Mouse (Mus musculus): ENCODE results near the gene Setd3. TPM values are rescaled to one million over a fixed set of nuclear protein-coding genes. Genes with fewer than 3 reads are reported as not detected.

Setd3 gene
- polyA plus RNA-seq, 1 experiment from 2014 or later = 89.1 TPM

DNA sequence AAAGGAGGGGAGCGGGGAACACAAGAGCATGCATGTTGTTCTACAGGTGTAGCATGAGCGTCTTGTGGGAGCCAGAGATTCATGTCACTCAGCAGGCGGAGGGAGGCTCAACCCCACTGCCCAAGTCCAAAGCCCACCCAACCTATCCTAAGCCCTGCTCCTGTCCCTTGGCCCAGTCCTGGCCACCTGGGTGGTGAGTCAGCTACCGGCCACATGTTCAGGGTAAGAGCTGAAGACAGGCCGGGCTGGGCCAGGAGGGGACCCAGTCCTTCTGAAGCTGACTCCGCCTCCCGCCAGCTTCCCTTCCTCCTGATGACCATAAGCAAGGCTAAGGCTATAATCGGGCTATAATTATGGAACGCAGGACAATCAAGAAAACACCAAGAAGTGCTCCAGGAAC lies 29.1 kb upstream of the Setd3 start:
- H3K27ac ChIP-seq (ENCODE audit: low read length) = no peak overlapping the region
- peaks cover 14% of the 10 kb centered on the region for H3K36me3 ChIP-seq (ENCODE audit: insufficient read depth, low read length)
- ATAC-seq (ENCODE audit: low FRiP score, low TSS enrichment) = no peak
- no peaks in the 10 kb centered on the region for H3K27me3 ChIP-seq (ENCODE audit: insufficient read depth, low read length)
- H3K9me3 ChIP-seq (ENCODE audit: low read length) = no peaks in the 10 kb centered on the region
- no peak overlapping the region for H3K9ac ChIP-seq (replicated peaks; ENCODE audit: low read length)
- 85% methylated on average over 9 of the region's 9 CpGs for WGBS
- H3K4me2 ChIP-seq (replicated peaks; ENCODE audit: low read depth, low read length) = no peak overlapping the region
- no peak overlapping the region for H3K4me3 ChIP-seq (ENCODE audit: low read length)
- H3K4me1 ChIP-seq (ENCODE audit: insufficient read depth, low read length) = peaks cover 28% of the 10 kb centered on the region

DNA sequence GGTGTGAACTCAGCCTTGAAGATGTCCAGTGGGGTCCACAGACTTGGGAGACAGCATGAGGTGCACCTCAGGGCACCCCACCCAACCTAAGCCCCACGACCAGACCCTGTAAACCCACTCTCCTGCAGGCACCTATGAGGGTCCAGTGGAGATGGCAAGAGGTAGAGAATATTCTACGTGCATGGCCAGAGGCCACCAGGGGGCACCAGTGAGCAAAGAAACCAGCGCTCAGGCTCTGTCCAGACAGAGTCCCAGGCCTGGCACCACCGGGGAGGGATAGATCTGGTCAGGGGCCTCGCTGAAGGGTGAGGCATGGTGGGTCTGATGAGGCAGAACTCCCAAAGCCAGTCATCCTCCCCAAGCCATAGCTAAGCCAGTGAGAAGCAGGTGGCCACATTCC lies 27.5 kb upstream of the Setd3 start:
- Histone ChIP-seq H3K36me3 (ENCODE audit: insufficient read depth, low read length) (peaks cover 28% of the 10 kb centered on the region), H3K27ac (ENCODE audit: low read length) (no peak overlapping the region), H3K4me1 (ENCODE audit: insufficient read depth, low read length) (peaks cover 13% of the 10 kb centered on the region), H3K9ac (replicated peaks; ENCODE audit: low read length) (no peak overlapping the region), H3K4me3 (ENCODE audit: low read length) (no peak overlapping the region), H3K27me3 (ENCODE audit: insufficient read depth, low read length) (no peaks in the 10 kb centered on the region), H3K4me2 (replicated peaks; ENCODE audit: low read depth, low read length) (no peak overlapping the region), H3K9me3 (ENCODE audit: low read length) (no peaks in the 10 kb centered on the region)
- ATAC-seq (ENCODE audit: low FRiP score, low TSS enrichment) = peak; percentile 44
- WGBS = 5% methylated on average over 5 of the region's 5 CpGs

DNA sequence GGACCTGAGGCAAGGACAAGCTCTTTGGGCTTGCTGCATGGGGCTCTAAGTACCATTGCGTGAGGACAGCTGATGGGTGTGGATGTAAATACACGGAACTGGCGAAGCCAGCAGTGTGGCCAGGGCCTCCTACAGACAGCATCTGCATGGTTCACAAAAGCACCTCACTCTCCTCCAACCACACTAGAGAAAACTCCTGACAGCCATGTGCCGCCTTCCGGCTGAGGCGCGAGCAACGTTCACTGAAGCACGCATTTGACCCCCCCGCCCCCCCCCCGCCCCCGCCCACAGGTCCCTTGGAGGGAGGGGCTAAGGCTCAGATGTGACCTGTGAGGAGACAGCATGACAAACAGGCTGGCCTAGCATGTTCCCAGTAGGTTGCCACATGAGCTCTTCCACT lies 25.9 kb upstream of the Setd3 start:
- Histone ChIP-seq H3K4me1 (ENCODE audit: insufficient read depth, low read length) (peaks cover 7% of the 10 kb centered on the region), H3K36me3 (ENCODE audit: insufficient read depth, low read length) (peaks cover 42% of the 10 kb centered on the region), H3K9me3 (ENCODE audit: low read length) (no peaks in the 10 kb centered on the region), H3K9ac (replicated peaks; ENCODE audit: low read length) (no peak overlapping the region), H3K4me3 (ENCODE audit: low read length) (no peak overlapping the region), H3K4me2 (replicated peaks; ENCODE audit: low read depth, low read length) (no peak overlapping the region), H3K27ac (ENCODE audit: low read length) (no peak overlapping the region), H3K27me3 (ENCODE audit: insufficient read depth, low read length) (no peaks in the 10 kb centered on the region)
- 60% methylated on average over 12 of the region's 12 CpGs for WGBS
- no peak for ATAC-seq (ENCODE audit: low FRiP score, low TSS enrichment)

DNA sequence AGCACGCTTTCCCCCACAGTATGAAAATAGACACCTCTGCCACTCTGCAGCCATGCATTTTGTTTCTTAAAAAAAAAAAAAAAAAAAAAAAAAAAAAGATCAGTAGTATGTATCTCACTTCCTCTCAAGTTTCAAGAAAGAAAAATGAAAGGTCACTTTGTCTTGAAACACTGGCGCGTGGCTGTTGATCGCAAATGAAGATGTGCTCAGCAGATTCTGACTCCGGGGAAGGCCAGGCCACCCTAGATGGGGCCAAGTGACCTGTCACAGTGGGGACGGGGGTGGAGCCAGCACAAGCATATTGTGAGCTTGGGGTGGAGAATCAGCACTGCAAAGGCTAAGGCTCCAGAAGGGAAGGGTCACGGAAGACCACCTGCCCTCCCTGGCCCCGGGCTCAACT lies 24.8 kb upstream of the Setd3 start:
- Histone ChIP-seq H3K9me3 (ENCODE audit: low read length) (no peaks in the 10 kb centered on the region), H3K27ac (ENCODE audit: low read length) (no peak overlapping the region), H3K27me3 (ENCODE audit: insufficient read depth, low read length) (no peaks in the 10 kb centered on the region), H3K36me3 (ENCODE audit: insufficient read depth, low read length) (peaks cover 52% of the 10 kb centered on the region), H3K4me3 (ENCODE audit: low read length) (no peak overlapping the region), H3K4me2 (replicated peaks; ENCODE audit: low read depth, low read length) (no peak overlapping the region), H3K9ac (replicated peaks; ENCODE audit: low read length) (no peak overlapping the region), H3K4me1 (ENCODE audit: insufficient read depth, low read length) (peaks cover 1% of the 10 kb centered on the region)
- WGBS = 59% methylated on average over 8 of the region's 8 CpGs
- no peak for ATAC-seq (ENCODE audit: low FRiP score, low TSS enrichment)

DNA sequence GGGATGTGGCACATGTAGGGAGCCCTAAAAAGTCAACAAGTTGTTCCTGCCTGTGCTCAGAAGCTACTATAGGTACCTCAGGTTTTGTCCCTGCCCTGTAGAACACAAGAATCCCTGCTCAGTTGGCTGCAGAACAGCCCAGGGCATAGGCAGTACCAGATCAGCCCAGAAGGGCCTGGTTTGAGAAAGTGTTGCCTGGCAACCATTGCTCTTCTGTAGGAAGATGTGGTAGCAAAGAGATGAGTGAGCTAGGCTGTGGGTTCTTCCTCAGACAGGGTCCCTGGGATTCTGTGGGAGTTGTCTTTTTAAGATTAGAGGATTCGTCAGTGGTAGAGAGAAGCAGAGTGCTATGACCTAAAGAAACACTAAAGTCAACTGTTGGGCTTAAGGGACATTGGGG lies 21.0 kb upstream of the Setd3 start:
- peaks cover 75% of the 10 kb centered on the region for H3K36me3 ChIP-seq (ENCODE audit: insufficient read depth, low read length)
- ATAC-seq (ENCODE audit: low FRiP score, low TSS enrichment) = no peak
- 83% methylated on average over 1 of the region's 1 CpGs for WGBS
- H3K27me3 ChIP-seq (ENCODE audit: insufficient read depth, low read length) = no peaks in the 10 kb centered on the region
- no peak overlapping the region for H3K4me3 ChIP-seq (ENCODE audit: low read length)
- H3K9ac ChIP-seq (replicated peaks; ENCODE audit: low read length) = no peak overlapping the region
- no peak overlapping the region for H3K4me2 ChIP-seq (replicated peaks; ENCODE audit: low read depth, low read length)
- H3K27ac ChIP-seq (ENCODE audit: low read length) = no peak overlapping the region
- no peaks in the 10 kb centered on the region for H3K9me3 ChIP-seq (ENCODE audit: low read length)
- no peaks in the 10 kb centered on the region for H3K4me1 ChIP-seq (ENCODE audit: insufficient read depth, low read length)

DNA sequence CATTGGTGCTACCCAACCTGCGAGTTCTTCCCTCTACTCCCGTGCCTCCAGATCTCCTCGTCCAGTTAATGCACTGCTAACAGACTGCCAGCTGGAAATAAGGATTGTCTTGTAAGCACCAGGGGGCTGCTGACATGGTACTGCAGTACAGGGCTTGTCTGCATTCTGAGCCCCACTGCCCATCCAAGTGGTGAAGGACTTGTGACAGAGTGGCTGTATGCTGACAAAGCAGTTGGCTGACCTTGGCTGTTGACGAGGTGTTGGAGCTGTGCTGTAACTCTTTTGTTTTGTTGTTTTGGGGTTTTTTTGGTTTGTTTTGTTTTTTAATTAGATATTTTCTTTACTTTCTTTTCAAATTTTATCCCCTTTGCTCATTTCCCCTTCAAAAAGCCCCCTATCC lies 19.3 kb upstream of the Setd3 start:
- Histone ChIP-seq H3K9ac (replicated peaks; ENCODE audit: low read length) (no peak overlapping the region), H3K36me3 (ENCODE audit: insufficient read depth, low read length) (peaks cover 83% of the 10 kb centered on the region), H3K27me3 (ENCODE audit: insufficient read depth, low read length) (no peaks in the 10 kb centered on the region), H3K9me3 (ENCODE audit: low read length) (no peaks in the 10 kb centered on the region), H3K27ac (ENCODE audit: low read length) (no peak overlapping the region), H3K4me2 (replicated peaks; ENCODE audit: low read depth, low read length) (no peak overlapping the region), H3K4me3 (ENCODE audit: low read length) (no peak overlapping the region), H3K4me1 (ENCODE audit: insufficient read depth, low read length) (no peaks in the 10 kb centered on the region)
- no peak for ATAC-seq (ENCODE audit: low FRiP score, low TSS enrichment)
- 85% methylated on average over 4 of the region's 4 CpGs for WGBS

DNA sequence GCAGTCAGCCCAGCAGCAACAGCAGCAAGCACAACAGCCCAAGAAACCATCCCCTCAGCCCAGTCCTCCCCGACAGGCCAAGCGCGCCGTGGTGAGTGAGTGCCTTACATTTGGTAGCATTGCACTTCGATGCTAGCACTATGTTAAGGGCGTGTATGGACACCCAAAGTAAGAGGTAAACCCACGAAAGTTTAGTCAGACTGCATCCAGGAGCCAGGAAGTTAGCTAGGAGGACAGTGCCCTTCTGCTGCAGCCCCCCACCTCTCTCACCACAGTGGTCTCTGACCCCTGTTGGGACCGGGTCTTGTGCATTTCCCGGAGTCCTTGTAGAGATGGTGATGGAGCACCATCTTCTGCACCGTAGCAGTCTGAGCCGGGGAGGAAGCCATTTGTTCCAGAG lies 16.6 kb upstream of the Setd3 start:
- Histone ChIP-seq H3K4me1 (ENCODE audit: insufficient read depth, low read length) (no peaks in the 10 kb centered on the region), H3K9me3 (ENCODE audit: low read length) (no peaks in the 10 kb centered on the region), H3K4me3 (ENCODE audit: low read length) (no peak overlapping the region), H3K4me2 (replicated peaks; ENCODE audit: low read depth, low read length) (no peak overlapping the region), H3K27me3 (ENCODE audit: insufficient read depth, low read length) (no peaks in the 10 kb centered on the region), H3K27ac (ENCODE audit: low read length) (no peak overlapping the region), H3K9ac (replicated peaks; ENCODE audit: low read length) (no peak overlapping the region), H3K36me3 (ENCODE audit: insufficient read depth, low read length) (peaks cover 73% of the 10 kb centered on the region)
- no peak for ATAC-seq (ENCODE audit: low FRiP score, low TSS enrichment)
- WGBS = 95% methylated on average over 11 of the region's 11 CpGs

DNA sequence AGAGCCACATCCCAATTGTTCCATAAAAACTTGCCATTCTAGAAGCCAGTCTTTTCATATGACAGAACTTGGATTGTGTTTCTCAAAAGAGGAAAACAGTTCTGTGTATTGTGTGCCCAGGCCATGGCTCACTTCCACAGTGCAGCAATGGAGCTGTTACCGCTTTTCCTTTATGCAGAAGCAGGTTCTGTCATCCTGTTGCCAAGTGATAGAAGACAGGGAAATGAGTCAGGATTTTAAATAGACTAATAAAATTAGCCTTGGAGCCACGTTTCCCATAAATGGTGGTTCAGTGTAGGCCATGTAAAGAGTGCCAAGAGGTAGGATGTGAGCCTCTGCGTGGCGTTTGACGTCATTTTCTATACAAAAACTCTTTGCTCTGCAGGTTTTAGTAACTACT lies 14.8 kb upstream of the Setd3 start:
- Histone ChIP-seq H3K27ac (ENCODE audit: low read length) (no peak overlapping the region), H3K4me2 (replicated peaks; ENCODE audit: low read depth, low read length) (no peak overlapping the region), H3K36me3 (ENCODE audit: insufficient read depth, low read length) (peaks cover 73% of the 10 kb centered on the region), H3K4me3 (ENCODE audit: low read length) (no peak overlapping the region), H3K4me1 (ENCODE audit: insufficient read depth, low read length) (no peaks in the 10 kb centered on the region), H3K9me3 (ENCODE audit: low read length) (no peaks in the 10 kb centered on the region), H3K27me3 (ENCODE audit: insufficient read depth, low read length) (no peaks in the 10 kb centered on the region), H3K9ac (replicated peaks; ENCODE audit: low read length) (no peak overlapping the region)
- no peak for ATAC-seq (ENCODE audit: low FRiP score, low TSS enrichment)
- 94% methylated on average over 5 of the region's 5 CpGs for WGBS

DNA sequence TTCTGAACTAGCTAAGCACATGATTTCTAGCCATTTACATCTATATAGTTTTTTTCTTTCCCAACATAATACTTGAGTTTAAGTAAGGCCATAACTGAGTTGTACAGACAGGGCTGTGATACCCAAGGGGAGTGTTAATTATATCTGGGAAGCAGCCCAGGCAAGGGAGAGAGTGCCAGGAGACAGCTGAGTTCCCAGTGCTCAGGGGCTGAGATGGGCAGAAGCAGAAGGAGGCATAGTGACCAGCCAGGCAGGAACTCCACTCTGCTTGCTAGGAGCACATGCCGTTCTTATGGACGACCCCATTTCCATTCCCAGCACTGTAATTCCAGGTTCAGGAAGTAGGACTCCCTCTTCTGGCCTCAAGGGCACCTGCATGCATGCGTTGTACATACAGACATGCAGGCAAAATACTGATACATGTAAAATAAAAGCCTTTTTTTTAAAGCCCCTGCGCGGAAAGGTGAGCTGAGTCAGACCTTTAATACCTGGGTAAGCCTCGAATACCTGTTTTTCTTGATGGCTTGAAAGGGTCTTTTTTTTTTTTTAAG lies 8.5 kb upstream of the Setd3 start:
- no peak overlapping the region for H3K4me2 ChIP-seq (replicated peaks; ENCODE audit: low read depth, low read length)
- no peaks in the 10 kb centered on the region for H3K4me1 ChIP-seq (ENCODE audit: insufficient read depth, low read length)
- ATAC-seq (ENCODE audit: low FRiP score, low TSS enrichment) = no peak
- H3K9ac ChIP-seq (replicated peaks; ENCODE audit: low read length) = no peak overlapping the region
- H3K27ac ChIP-seq (ENCODE audit: low read length) = no peak overlapping the region
- no peaks in the 10 kb centered on the region for H3K9me3 ChIP-seq (ENCODE audit: low read length)
- 95% methylated on average over 6 of the region's 6 CpGs for WGBS
- H3K27me3 ChIP-seq (ENCODE audit: insufficient read depth, low read length) = no peaks in the 10 kb centered on the region
- H3K4me3 ChIP-seq (ENCODE audit: low read length) = no peak overlapping the region
- H3K36me3 ChIP-seq (ENCODE audit: insufficient read depth, low read length) = peaks cover 48% of the 10 kb centered on the region

DNA sequence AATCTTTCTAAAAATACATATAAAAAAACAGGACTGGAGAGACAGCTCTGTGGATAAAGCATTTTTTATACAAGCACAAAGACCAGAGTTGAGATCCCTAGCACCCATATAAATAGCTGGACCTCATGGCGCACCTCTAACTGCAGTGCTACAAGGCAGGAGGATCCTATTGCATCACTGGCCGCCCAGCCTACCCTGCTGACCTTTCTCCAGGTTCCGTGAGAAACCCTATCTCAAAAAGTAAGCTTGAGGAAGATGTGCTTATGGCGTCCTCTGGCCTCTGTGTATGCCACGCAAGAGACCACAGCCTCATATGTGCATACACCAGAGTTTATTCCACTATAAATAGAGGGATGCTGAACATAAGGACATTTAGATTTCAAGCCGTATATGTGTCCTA lies 2.6 kb upstream of the Setd3 start:
- H3K4me2 ChIP-seq (replicated peaks; ENCODE audit: low read depth, low read length) = no peak overlapping the region
- no peak overlapping the region for H3K9ac ChIP-seq (replicated peaks; ENCODE audit: low read length)
- no peak for ATAC-seq (ENCODE audit: low FRiP score, low TSS enrichment)
- WGBS = 93% methylated on average over 6 of the region's 6 CpGs
- H3K27me3 ChIP-seq (ENCODE audit: insufficient read depth, low read length) = no peaks in the 10 kb centered on the region
- H3K4me3 ChIP-seq (ENCODE audit: low read length) = no peak overlapping the region
- no peaks in the 10 kb centered on the region for H3K9me3 ChIP-seq (ENCODE audit: low read length)
- H3K27ac ChIP-seq (ENCODE audit: low read length) = no peak overlapping the region
- peaks cover 20% of the 10 kb centered on the region for H3K4me1 ChIP-seq (ENCODE audit: insufficient read depth, low read length)
- H3K36me3 ChIP-seq (ENCODE audit: insufficient read depth, low read length) = peaks cover 6% of the 10 kb centered on the region; the same call in 1 of the 2 replicates
